8 mouse cellular contexts compared by ENCODE assay signal in genomic region chr10:80399973-80400703, GRCm38 (mm10). TPM values are rescaled to one million over a fixed set of nuclear protein-coding genes. Genes with fewer than 3 reads are reported as not detected.
DNase-seq lines count a peak whose midpoint lies in the region; ATAC-seq and TF ChIP-seq lines count a peak whose summit lies in the region.

No protein-coding gene starts in this region.

- H3K27ac ChIP-seq in heart, embryonic 13.5 days (replicated peaks) = peak overlapping the region; percentile 86
- peak overlapping the region; percentile 58 for H3K27ac ChIP-seq in ES-E14 (ENCODE audit: insufficient read depth, low read depth, low read length, poor library complexity, severe bottlenecking)
- peak overlapping the region; percentile 91 for H3K27ac ChIP-seq in forebrain, postnatal 0 days (ENCODE audit: low read depth, low read length)
- peak overlapping the region; percentile 100 for H3K27ac ChIP-seq in midbrain, embryonic 10.5 days (replicated peaks)

- no peak for DNase-seq in heart, postnatal 10 days
- no peak for DNase-seq in ES-E14 (ENCODE audit: low read depth, low spot score)
- no peak for DNase-seq in forebrain, postnatal 0 days
- no peak for DNase-seq in midbrain, embryonic 10.5 days (ENCODE audit: low spot score)
- DNase-seq in left cerebral cortex, adult 11 months (ENCODE audit: low spot score) = no peak
- DNase-seq in ovary, adult 18-20 months (ENCODE audit: low spot score) = no peak
- DNase-seq in urinary bladder, postnatal 25 days (ENCODE audit: low spot score) = no peak

- 12% methylated on average over 17 of the region's 17 CpGs for WGBS in heart, embryonic 13.5 days
- 14% methylated on average over 17 of the region's 17 CpGs for WGBS in forebrain, postnatal 0 days
- WGBS in midbrain, embryonic 10.5 days = 14% methylated on average over 17 of the region's 17 CpGs

- in situ Hi-C loops in ES-E14 (cut with MboI; ENCODE audit: low sequenced_read_pairs in 2 of 2, unreplicated experiment in 2 of 2) = no loop called here

- no peak for ATAC-seq in heart, embryonic 13.5 days (ENCODE audit: extremely low read depth, insufficient number of reproducible peaks, low FRiP score, low TSS enrichment)
- ATAC-seq in forebrain, postnatal 0 days = no peak

- intact Hi-C loops in heart, postnatal 10 days (cut with DNase I) = no loop called here

- H3K4me3 ChIP-seq in heart, embryonic 13.5 days = peak overlapping the region; percentile 68
- H3K4me3 ChIP-seq in ES-E14 (ENCODE audit: insufficient read depth in 1 of 2, low read depth in 1 of 2, low read length in 2 of 2, poor library complexity in 1 of 2, severe bottlenecking in 1 of 2) = peak overlapping the region; percentile 52 to 88
- H3K4me3 ChIP-seq in forebrain, postnatal 0 days (ENCODE audit: low read depth, low read length) = peak overlapping the region; percentile 80
- peak overlapping the region; percentile 85 for H3K4me3 ChIP-seq in midbrain, embryonic 10.5 days

- peaks cover 63% of the 10 kb centered on the region for H3K36me3 ChIP-seq in heart, embryonic 13.5 days
- H3K36me3 ChIP-seq in ES-E14 (ENCODE audit: control insufficient read depth, insufficient read depth, low read length, poor library complexity, severe bottlenecking) = peaks cover 32% of the 10 kb centered on the region
- peaks cover 28% of the 10 kb centered on the region for H3K36me3 ChIP-seq in forebrain, postnatal 0 days (ENCODE audit: insufficient read depth)
- H3K36me3 ChIP-seq in midbrain, embryonic 10.5 days = peaks cover 62% of the 10 kb centered on the region

- H3K4me1 ChIP-seq in heart, embryonic 13.5 days = peaks cover 40% of the 10 kb centered on the region
- H3K4me1 ChIP-seq in ES-E14 (ENCODE audit: control insufficient read depth in 2 of 2, insufficient read depth in 2 of 2, low read length in 2 of 2, poor library complexity in 1 of 2) = peaks cover 0 to 18% of the 10 kb centered on the region in 2 experiments; a peak in 2 of 4 replicates
- peaks cover 19% of the 10 kb centered on the region for H3K4me1 ChIP-seq in forebrain, postnatal 0 days (ENCODE audit: insufficient read depth)
- peaks cover 36% of the 10 kb centered on the region for H3K4me1 ChIP-seq in midbrain, embryonic 10.5 days

- no peak for TF ChIP-seq CTCF in forebrain, postnatal 0 days (IDR thresholded peaks at IDR 0.05; ENCODE audit: low read depth)

- H3K9ac ChIP-seq in heart, embryonic 13.5 days = peak overlapping the region; percentile 83
- peak overlapping the region; percentile 66 for H3K9ac ChIP-seq in ES-E14 (ENCODE audit: insufficient read depth, low read depth, low read length, poor library complexity, severe bottlenecking)
- peak overlapping the region; percentile 62 for H3K9ac ChIP-seq in forebrain, postnatal 0 days

- H3K4me2 ChIP-seq in heart, embryonic 13.5 days = peak overlapping the region; percentile 93
- H3K4me2 ChIP-seq in forebrain, postnatal 0 days (ENCODE audit: low read depth) = peak overlapping the region; percentile 65

- H3K27me3 ChIP-seq in heart, embryonic 13.5 days (replicated peaks) = no peaks in the 10 kb centered on the region
- H3K27me3 ChIP-seq in forebrain, postnatal 0 days (ENCODE audit: insufficient read depth, low read length) = no peaks in the 10 kb centered on the region
- no peaks in the 10 kb centered on the region for H3K27me3 ChIP-seq in midbrain, embryonic 10.5 days (ENCODE audit: low read depth, poor library complexity, severe bottlenecking)

- H3K9me3 ChIP-seq in heart, embryonic 13.5 days = no peaks in the 10 kb centered on the region; the same call in 1 of the 2 replicates
- no peaks in the 10 kb centered on the region for H3K9me3 ChIP-seq in ES-E14 (ENCODE audit: control insufficient read depth, insufficient read depth, low read depth, low read length)
- H3K9me3 ChIP-seq in forebrain, postnatal 0 days (ENCODE audit: low read length) = no peaks in the 10 kb centered on the region
- H3K9me3 ChIP-seq in midbrain, embryonic 10.5 days (replicated peaks) = no peaks in the 10 kb centered on the region

TF ChIP-seq in ES-E14, 5 proteins besides CTCF, POLR2A, EP300 and RAD21:
- no peak for TF ChIP-seq ZC3H11A (IDR thresholded peaks at IDR 0.05; ENCODE audit: borderline replicate concordance, low read depth, low read length)
- no peak for TF ChIP-seq HCFC1 (IDR thresholded peaks at IDR 0.05; ENCODE audit: borderline replicate concordance, insufficient read depth, low read length)
- no peak for TF ChIP-seq ZNF384 (IDR thresholded peaks at IDR 0.05; ENCODE audit: low read depth, low read length)
- TF ChIP-seq CHD2 (IDR thresholded peaks at IDR 0.05; ENCODE audit: low read depth, low read length) = no peak
- TF ChIP-seq MAFK (IDR thresholded peaks at IDR 0.05; ENCODE audit: insufficient read depth, low read depth, low read length) = no peak

RNA-seq across cellular contexts. Expression of gene Mbd3, which starts 0.8 kb away (rescaled TPM):
- 170 and 182 TPM in 2 replicates for polyA plus RNA-seq in heart, embryonic 13.5 days (2015; fragmentation: Nextera tagmentation; extraction: Ambion mirVana)
- 100 to 1,000 TPM; 102 to 105 TPM for total RNA-seq in heart, postnatal 10 days (2021)
- 131 and 134 TPM in 2 replicates for total RNA-seq in ES-E14 (2012; rRNA removed)
- total RNA-seq in forebrain, postnatal 0 days (2014; rRNA removed) = 37.9 and 43.9 TPM in 2 replicates
- 183 and 196 TPM in 2 replicates for polyA plus RNA-seq in forebrain, postnatal 0 days (2015; fragmentation: Nextera tagmentation; extraction: Ambion mirVana)
- polyA plus RNA-seq in midbrain, embryonic 10.5 days (2016; fragmentation: Nextera tagmentation; extraction: Ambion mirVana) = 338 and 351 TPM in 2 replicates

RNA-seq across cellular contexts. Expression of gene Uqcr11, which starts 6.5 kb away (rescaled TPM):
- polyA plus RNA-seq in heart, embryonic 13.5 days (2015; fragmentation: Nextera tagmentation; extraction: Ambion mirVana) = 1,246 and 1,505 TPM in 2 replicates
- 1,000 to 10,000 TPM; 1,658 to 1,691 TPM for total RNA-seq in heart, postnatal 10 days (2021)
- 995 and 1,362 TPM in 2 replicates for total RNA-seq in ES-E14 (2012; rRNA removed)
- 230 and 424 TPM in 2 replicates for total RNA-seq in forebrain, postnatal 0 days (2014; rRNA removed)
- polyA plus RNA-seq in forebrain, postnatal 0 days (2015; fragmentation: Nextera tagmentation; extraction: Ambion mirVana) = 688 and 881 TPM in 2 replicates
- polyA plus RNA-seq in midbrain, embryonic 10.5 days (2016; fragmentation: Nextera tagmentation; extraction: Ambion mirVana) = 610 and 635 TPM in 2 replicates

RNA-seq across cellular contexts. Expression of gene Mex3d, which starts 12.7 kb away (rescaled TPM):
- 3.8 and 4.5 TPM in 2 replicates for polyA plus RNA-seq in heart, embryonic 13.5 days (2015; fragmentation: Nextera tagmentation; extraction: Ambion mirVana)
- total RNA-seq in heart, postnatal 10 days (2021) = 10 to 100 TPM; 12.7 to 16.1 TPM
- 27.1 and 28.9 TPM in 2 replicates for total RNA-seq in ES-E14 (2012; rRNA removed)
- 107 and 120 TPM in 2 replicates for total RNA-seq in forebrain, postnatal 0 days (2014; rRNA removed)
- 18.3 and 18.4 TPM in 2 replicates for polyA plus RNA-seq in forebrain, postnatal 0 days (2015; fragmentation: Nextera tagmentation; extraction: Ambion mirVana)
- 6.3 and 6.4 TPM in 2 replicates for polyA plus RNA-seq in midbrain, embryonic 10.5 days (2016; fragmentation: Nextera tagmentation; extraction: Ambion mirVana)

RNA-seq across cellular contexts. Expression of gene Tcf3, which starts 33.3 kb away (rescaled TPM):
- 55.9 and 57.6 TPM in 2 replicates for polyA plus RNA-seq in heart, embryonic 13.5 days (2015; fragmentation: Nextera tagmentation; extraction: Ambion mirVana)
- 10 to 100 TPM; 40.3 to 51.8 TPM for total RNA-seq in heart, postnatal 10 days (2021)
- total RNA-seq in ES-E14 (2012; rRNA removed) = 90.9 and 108 TPM in 2 replicates
- 69.0 and 91.4 TPM in 2 replicates for total RNA-seq in forebrain, postnatal 0 days (2014; rRNA removed)
- 34.3 and 36.1 TPM in 2 replicates for polyA plus RNA-seq in forebrain, postnatal 0 days (2015; fragmentation: Nextera tagmentation; extraction: Ambion mirVana)
- 190 and 191 TPM in 2 replicates for polyA plus RNA-seq in midbrain, embryonic 10.5 days (2016; fragmentation: Nextera tagmentation; extraction: Ambion mirVana)

RNA-seq across cellular contexts. Expression of gene Plk5, which starts 43.9 kb away (rescaled TPM):
- not detected in 2 replicates for polyA plus RNA-seq in heart, embryonic 13.5 days (2015; fragmentation: Nextera tagmentation; extraction: Ambion mirVana)
- under 1 TPM in 1 of 2 experiments, not detected in 1; 0.25 TPM for total RNA-seq in heart, postnatal 10 days (2021)
- 6.0 and 17.4 TPM in 2 replicates for total RNA-seq in ES-E14 (2012; rRNA removed)
- total RNA-seq in forebrain, postnatal 0 days (2014; rRNA removed) = 8.3 and 12.9 TPM in 2 replicates
- 4.6 and 7.4 TPM in 2 replicates for polyA plus RNA-seq in forebrain, postnatal 0 days (2015; fragmentation: Nextera tagmentation; extraction: Ambion mirVana)
- 0.12 and 0.32 TPM in 2 replicates for polyA plus RNA-seq in midbrain, embryonic 10.5 days (2016; fragmentation: Nextera tagmentation; extraction: Ambion mirVana)
